Mouse (Mus musculus) cerebellum, adult 2 months (tissue): Measurements from ENCODE around the gene Eif4h.

Experiments used
- CTCF ChIP-seq: fragments of 200-500 bp; IDR thresholded peaks from 2 replicates; pipeline ENCODE4 v1.5.1; 2011; ENCODE audit warnings: low read depth, mild to moderate bottlenecking, control low read depth, low read length, moderate library complexity, borderline replicate concordance; ENCODE audit not compliant: insufficient read depth
- POLR2A ChIP-seq: fragments of 200-500 bp; IDR thresholded peaks from 2 replicates; pipeline ENCODE4 v1.6.1; 2011; ENCODE audit warnings: low read length, control low read depth, borderline replicate concordance; ENCODE audit not compliant: insufficient read depth

GRCm38 (mm10) chr5:134581146-134581545 lies 58.1 kb downstream of the Eif4h start, which contains the start of gene Rfc2:
- no peak for TF ChIP-seq CTCF
- TF ChIP-seq POLR2A = no peak
